Mouse (Mus musculus) liver, postnatal 0 days (tissue): ENCODE results near the gene Gkap1. TPM values are rescaled to one million over a fixed set of nuclear protein-coding genes. Genes with fewer than 3 reads are reported as not detected.

Source experiments
- ATAC-seq: fragments of 200-750 bp; cut with Nextera tagmentation; 2 replicates; pipeline ENCODE4 v1.8.0; 2017; ENCODE audit warnings: mild to moderate bottlenecking, moderate library complexity
- DNase-seq: peaks from one replicate; pipeline ENCODE4 v3.0.0-alpha.2; 2016
- H3K27ac ChIP-seq: fragments of 300-500 bp; sonication (generic); 2 replicates; pipeline ENCODE4 v1.5.1; 2014; ENCODE audit warnings: antibody characterized with exemption, moderate library complexity, mild to moderate bottlenecking, low read depth
- H3K27me3 ChIP-seq: fragments of 300-500 bp; sonication (generic); 2 replicates; pipeline ENCODE4 v1.6.1; 2014; ENCODE audit warnings: low read length, control low read depth, mixed read lengths; ENCODE audit not compliant: insufficient read depth
- H3K36me3 ChIP-seq: fragments of 300-500 bp; sonication (generic); replicated peaks from 2 replicates; pipeline ENCODE4 v1.6.1; 2014; ENCODE audit warnings: mild to moderate bottlenecking, control low read depth, low read length, moderate library complexity, mixed read lengths; ENCODE audit not compliant: insufficient read depth
- H3K4me1 ChIP-seq: fragments of 300-500 bp; sonication (generic); 2 replicates; pipeline ENCODE4 v1.6.1; 2014; ENCODE audit warnings: antibody characterized with exemption, mild to moderate bottlenecking, control low read depth; ENCODE audit not compliant: insufficient read depth
- H3K4me2 ChIP-seq: fragments of 300-500 bp; sonication (generic); 2 replicates; pipeline ENCODE4 v1.6.1; 2014; ENCODE audit warnings: low read depth, mild to moderate bottlenecking, low read length, moderate library complexity, mixed read lengths
- H3K4me3 ChIP-seq: fragments of 300-500 bp; sonication (generic); 2 replicates; pipeline ENCODE4 v1.5.1; 2014; ENCODE audit warnings: low read depth, low read length
- H3K9ac ChIP-seq: fragments of 300-500 bp; sonication (generic); replicated peaks from 2 replicates; pipeline ENCODE4 v1.6.1; 2014; ENCODE audit warnings: mild to moderate bottlenecking, moderate library complexity
- H3K9me3 ChIP-seq: fragments of 300-500 bp; sonication (generic); 2 replicates; pipeline ENCODE4 v1.6.1; 2016; ENCODE audit warnings: mild to moderate bottlenecking, control low read depth, low read length, mixed read lengths
- CTCF ChIP-seq: sonication (generic); IDR thresholded peaks from 2 replicates; pipeline ENCODE4 v1.5.1; 2016; ENCODE audit warnings: antibody characterized with exemption, low read depth
- EP300 ChIP-seq: IDR thresholded peaks from 2 replicates; pipeline ENCODE4 v1.6.1; 2016; ENCODE audit warnings: antibody characterized with exemption, low read depth, mild to moderate bottlenecking
- WGBS: fragments of 180-500 bp; shearing (Covaris S2); extraction: QIAGEN DNeasy Blood & Tissue Kit; methylation state at CpG from one replicate; pipeline ENCODE4 v1.1.7; 2014; ENCODE audit not compliant: insufficient replicate concordance; 5-methylcytosine and 5-hydroxymethylcytosine counted together
- polyA plus RNA-seq: library from polyadenylated mRNA; unstranded; fragments of >200 nt; fragmentation: Nextera tagmentation; extraction: Ambion mirVana; gene quantifications from 2 replicates; pipeline ENCODE4 v1.2.1, GENCODE M21; 2015

Gkap1 gene
- polyA plus RNA-seq, 1 experiment from 2014 or later: 10.4 TPM

- Histone ChIP-seq H3K9ac (no peak overlapping the region), H3K27ac (no peak overlapping the region), H3K4me1 (no peaks in the 10 kb centered on the region), H3K4me3 (no peak overlapping the region), H3K36me3 (no peaks in the 10 kb centered on the region), H3K27me3 (no peaks in the 10 kb centered on the region), H3K9me3 (no peaks in the 10 kb centered on the region), H3K4me2 (no peak overlapping the region)
- TF ChIP-seq EP300 (no peak), CTCF (peak; percentile 37)
- no peak for ATAC-seq
- DNase-seq: no peak
- WGBS: 63% methylated on average over 1 of the region's 1 CpGs
These were observed 13.8 kb upstream of the Gkap1 start for GRCm38 (mm10) chr13:58289308-58289707.

DNA sequence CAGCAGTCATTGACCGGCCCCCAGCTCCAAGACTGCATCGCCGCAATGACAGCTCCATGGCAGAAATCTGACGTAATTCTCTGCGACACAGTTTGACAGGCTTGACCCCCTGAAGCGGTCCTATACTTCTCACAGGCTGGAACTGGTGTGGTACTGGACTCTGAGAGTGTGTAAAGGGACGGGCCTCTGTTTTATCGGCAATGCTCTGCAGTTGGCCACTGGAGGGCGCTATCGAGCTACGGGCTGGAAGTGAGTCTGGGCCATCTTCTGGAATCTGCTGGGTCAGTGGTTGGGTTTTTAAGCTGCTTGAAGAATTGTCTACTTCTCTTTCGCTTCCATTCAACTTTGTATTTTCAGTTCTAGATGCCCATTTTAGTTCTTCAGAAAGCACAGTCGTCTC, 12.3 kb upstream of the Gkap1 start:
- H3K4me3 ChIP-seq: no peak overlapping the region
- peak; percentile 88 for DNase-seq
- peak; percentile 64 for ATAC-seq
- no peaks in the 10 kb centered on the region for H3K27me3 ChIP-seq
- no peak overlapping the region for H3K4me2 ChIP-seq
- H3K36me3 ChIP-seq: no peaks in the 10 kb centered on the region
- H3K9me3 ChIP-seq: no peaks in the 10 kb centered on the region
- H3K27ac ChIP-seq: no peak overlapping the region
- H3K9ac ChIP-seq: no peak overlapping the region
- H3K4me1 ChIP-seq: no peaks in the 10 kb centered on the region
- TF ChIP-seq CTCF (peak; percentile 98), EP300 (no peak)
- 16% methylated on average over 13 of the region's 13 CpGs for whole genome bisulfite sequencing

DNA sequence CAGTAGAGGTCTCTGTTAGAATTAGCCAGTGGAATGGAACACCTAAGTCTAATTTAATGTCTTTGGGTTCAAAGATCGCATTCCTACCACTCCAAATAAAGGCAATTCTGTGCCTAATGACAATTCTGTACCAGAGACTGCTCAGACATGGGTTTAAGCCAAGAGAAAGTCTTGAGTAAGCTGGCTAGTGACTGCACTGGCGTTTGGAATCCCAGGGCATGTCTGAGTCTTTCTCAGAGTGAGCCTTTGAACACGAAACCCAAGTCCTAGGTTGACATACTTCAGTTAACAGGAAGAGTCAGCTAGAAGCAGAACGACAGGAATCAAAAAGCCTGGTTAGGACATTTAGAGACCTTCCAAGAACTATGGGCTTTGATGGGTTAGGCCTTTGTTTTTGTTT, 8.0 kb upstream of the Gkap1 start:
- Histone ChIP-seq H3K9me3 (no peaks in the 10 kb centered on the region), H3K9ac (no peak overlapping the region), H3K4me1 (no peaks in the 10 kb centered on the region), H3K36me3 (no peaks in the 10 kb centered on the region), H3K27me3 (no peaks in the 10 kb centered on the region), H3K4me3 (no peak overlapping the region), H3K4me2 (no peak overlapping the region), H3K27ac (no peak overlapping the region)
- DNase-seq (no peak), ATAC-seq (no peak)
- TF ChIP-seq CTCF (no peak), EP300 (no peak)
- WGBS: 68% methylated on average over 4 of the region's 4 CpGs

GRCm38 (mm10) chr13:58281936-58282335, 6.4 kb upstream of the Gkap1 start:
- TF ChIP-seq CTCF (no peak), EP300 (no peak)
- no peak overlapping the region for H3K4me2 ChIP-seq
- no peak overlapping the region for H3K27ac ChIP-seq
- H3K9ac ChIP-seq: no peak overlapping the region
- WGBS: 54% methylated on average over 4 of the region's 4 CpGs
- ATAC-seq (no peak), DNase-seq (no peak)
- H3K36me3 ChIP-seq: no peaks in the 10 kb centered on the region
- no peaks in the 10 kb centered on the region for H3K27me3 ChIP-seq
- no peaks in the 10 kb centered on the region for H3K4me1 ChIP-seq
- no peak overlapping the region for H3K4me3 ChIP-seq
- H3K9me3 ChIP-seq: no peaks in the 10 kb centered on the region

- DNase-seq (no peak), ATAC-seq (no peak)
- Histone ChIP-seq H3K36me3 (no peaks in the 10 kb centered on the region), H3K27me3 (peaks cover 5% of the 10 kb centered on the region), H3K4me1 (no peaks in the 10 kb centered on the region), H3K4me3 (no peak overlapping the region), H3K4me2 (no peak overlapping the region), H3K9me3 (no peaks in the 10 kb centered on the region), H3K27ac (no peak overlapping the region), H3K9ac (no peak overlapping the region)
- no peak for TF ChIP-seq CTCF
- TF ChIP-seq EP300: no peak
- 72% methylated on average over 3 of the region's 3 CpGs for WGBS
These were observed 5.0 kb upstream of the Gkap1 start for GRCm38 (mm10) chr13:58280528-58280927.

GRCm38 (mm10) chr13:58276256-58276655, 757 bp upstream of the Gkap1 start:
- TF ChIP-seq EP300: no peak
- TF ChIP-seq CTCF: no peak
- ATAC-seq: no peak
- no peaks in the 10 kb centered on the region for H3K36me3 ChIP-seq

GRCm38 (mm10) chr13:58275076-58275475, 423 bp downstream of the Gkap1 start:
- H3K9ac ChIP-seq: no peak overlapping the region
- H3K4me1 ChIP-seq: peaks cover 3% of the 10 kb centered on the region; the same call in 1 of the 2 replicates
- no peak for DNase-seq
- no peaks in the 10 kb centered on the region for H3K36me3 ChIP-seq
- WGBS: 32% methylated on average over 9 of the region's 9 CpGs
- peaks cover 33% of the 10 kb centered on the region for H3K27me3 ChIP-seq
- TF ChIP-seq EP300 (no peak), CTCF (no peak)
- H3K9me3 ChIP-seq: no peaks in the 10 kb centered on the region
- peak overlapping the region; percentile 93 for H3K4me2 ChIP-seq
- H3K4me3 ChIP-seq: peak overlapping the region; percentile 73; the same call in 1 of the 2 replicates
- ATAC-seq: no peak
- H3K27ac ChIP-seq: no peak overlapping the region

More at GRCm38 (mm10) chr13:58276256-58276655, 757 bp upstream of the Gkap1 start:
- Histone ChIP-seq H3K4me2 (no peak overlapping the region), H3K9me3 (no peaks in the 10 kb centered on the region), H3K4me1 (peaks cover 3% of the 10 kb centered on the region; the same call in 1 of the 2 replicates), H3K27ac (no peak overlapping the region), H3K9ac (no peak overlapping the region), H3K27me3 (peaks cover 33% of the 10 kb centered on the region), H3K4me3 (no peak overlapping the region)
- WGBS: 77% methylated on average over 10 of the region's 10 CpGs
- no peak for DNase-seq
